17 mouse cellular contexts compared by ENCODE assay signal in the genomic region with DNA sequence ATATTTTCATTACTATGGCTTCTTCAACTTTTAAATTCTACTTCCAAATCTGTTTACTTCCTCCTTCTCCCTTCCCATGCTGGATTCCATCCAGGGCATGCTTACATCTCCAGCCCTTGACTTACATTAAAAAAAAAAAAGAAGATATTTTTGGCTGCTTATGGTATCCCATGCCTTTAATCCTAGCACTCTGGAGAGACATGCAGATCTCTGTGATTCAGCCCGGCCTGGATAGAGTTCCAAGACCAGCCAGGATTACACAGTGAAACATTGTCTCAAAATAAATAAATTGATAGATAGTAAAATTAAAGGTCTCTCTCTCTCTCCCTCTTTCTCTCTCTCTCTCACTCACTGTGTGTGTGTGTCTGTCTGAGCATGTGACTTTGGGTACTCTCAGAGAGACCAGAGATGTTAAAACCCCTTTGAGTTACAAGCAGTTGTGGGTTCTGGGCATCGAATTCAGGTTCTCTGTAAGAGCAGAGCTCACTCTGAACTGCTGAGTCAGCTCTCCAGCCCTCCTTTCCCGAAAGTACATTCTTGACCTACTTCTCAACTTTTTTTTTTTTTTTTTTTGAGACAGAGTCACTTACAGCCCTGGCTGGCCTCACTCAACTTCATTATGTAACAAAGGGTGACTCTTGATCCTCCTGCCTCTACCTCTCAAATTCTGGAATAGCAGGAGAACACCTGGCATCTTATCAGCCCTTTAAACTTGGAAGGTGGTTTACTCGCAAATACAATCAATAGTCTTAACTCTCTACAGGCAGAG. TPM values are rescaled to one million over a fixed set of nuclear protein-coding genes. Genes with fewer than 3 reads are reported as not detected.
DNase-seq lines count a peak whose midpoint lies in the region; ATAC-seq and TF ChIP-seq lines count a peak whose summit lies in the region.
"Had no signal": no experiment of that assay in that cellular context is flagged by ENCODE, and none has a peak within 500 bp of the region (broad histone marks: within the 10 kb centered on the region; RNA-seq: fewer than 3 reads in every experiment).

No protein-coding gene starts in this region.

- no peaks in the 10 kb centered on the region for H3K36me3 ChIP-seq in kidney, postnatal 0 days (ENCODE audit: insufficient read depth, low read length)
- H3K36me3 ChIP-seq in kidney, embryonic 15.5 days, result no peaks in the 10 kb centered on the region
- H3K36me3 ChIP-seq: embryonic facial prominence, embryonic 12.5 days; forebrain, embryonic 15.5 days; heart, embryonic 12.5 days had no signal

- no peak overlapping the region for H3K4me2 ChIP-seq in kidney, postnatal 0 days (ENCODE audit: low read length)
- H3K4me2 ChIP-seq in kidney, embryonic 15.5 days, result no peak overlapping the region
- H3K4me2 ChIP-seq: embryonic facial prominence, embryonic 12.5 days; forebrain, embryonic 15.5 days; heart, embryonic 12.5 days had no signal

- ATAC-seq in kidney, postnatal 0 days (replicated peaks; ENCODE audit: low FRiP score, low read depth), result no peak
- no peak for ATAC-seq in kidney, embryonic 15.5 days (replicated peaks; ENCODE audit: low FRiP score)
- ATAC-seq: CD4-positive, CD25-positive, alpha-beta regulatory T cell, adult 4 months; forebrain, embryonic 15.5 days had no signal

- peak; percentile 16 for DNase-seq in kidney, postnatal 0 days (ENCODE audit: low spot score)
- peak; percentile 16 for DNase-seq in Muller cell, postnatal 12 days (ENCODE audit: inconsistent ontology term)
- DNase-seq in adrenal gland, postnatal 36 days, result peak; percentile 28 to 61
- DNase-seq in lung, postnatal 14 days, result peak; percentile 36
- no peak for DNase-seq in right cerebral cortex, postnatal 4 days
- DNase-seq in thymus, postnatal 4 days, result no peak
- no peak for DNase-seq in frontal cortex, postnatal 36 days (ENCODE audit: low spot score in 2 of 2)
- DNase-seq: cerebellum, adult 8-10 months; gastrocnemius, postnatal 25 days; right cerebral cortex, postnatal 25 days; thymus, postnatal 25 days had no signal

- no peak overlapping the region for H3K27ac ChIP-seq in kidney, postnatal 0 days
- no peak overlapping the region for H3K27ac ChIP-seq in kidney, embryonic 15.5 days
- H3K27ac ChIP-seq: embryonic facial prominence, embryonic 12.5 days; forebrain, embryonic 15.5 days had no signal

- no peak overlapping the region for H3K4me3 ChIP-seq in kidney, postnatal 0 days (replicated peaks; ENCODE audit: low read depth, low read length)
- H3K4me3 ChIP-seq in kidney, embryonic 15.5 days (replicated peaks), result no peak overlapping the region
- H3K4me3 ChIP-seq: embryonic facial prominence, embryonic 12.5 days; forebrain, embryonic 15.5 days; heart, embryonic 12.5 days had no signal

- H3K9ac ChIP-seq in kidney, postnatal 0 days (ENCODE audit: low read depth, low read length), result no peak overlapping the region
- H3K9ac ChIP-seq in kidney, embryonic 15.5 days, result no peak overlapping the region
- H3K9ac ChIP-seq: embryonic facial prominence, embryonic 12.5 days; forebrain, embryonic 15.5 days; heart, embryonic 12.5 days had no signal

- TF ChIP-seq CTCF in kidney, postnatal 0 days (IDR thresholded peaks at IDR 0.05; ENCODE audit: low read depth), result no peak

- no peaks in the 10 kb centered on the region for H3K27me3 ChIP-seq in kidney, postnatal 0 days (ENCODE audit: insufficient read depth, low read length)
- no peaks in the 10 kb centered on the region for H3K27me3 ChIP-seq in kidney, embryonic 15.5 days
- H3K27me3 ChIP-seq: embryonic facial prominence, embryonic 12.5 days; forebrain, embryonic 15.5 days; heart, embryonic 12.5 days had no signal

- no peaks in the 10 kb centered on the region for H3K9me3 ChIP-seq in kidney, postnatal 0 days (replicated peaks; ENCODE audit: low read length)
- H3K9me3 ChIP-seq in kidney, embryonic 15.5 days (replicated peaks), result no peaks in the 10 kb centered on the region
- H3K9me3 ChIP-seq: embryonic facial prominence, embryonic 12.5 days; forebrain, embryonic 15.5 days; heart, embryonic 12.5 days had no signal

- WGBS in kidney, postnatal 0 days, result 50% methylated on average over 4 of the region's 4 CpGs
- 59% methylated on average over 4 of the region's 4 CpGs for WGBS in kidney, embryonic 15.5 days

- H3K4me1 ChIP-seq in kidney, postnatal 0 days (replicated peaks; ENCODE audit: insufficient read depth, low read length), result no peaks in the 10 kb centered on the region
- no peaks in the 10 kb centered on the region for H3K4me1 ChIP-seq in kidney, embryonic 15.5 days
- H3K4me1 ChIP-seq: embryonic facial prominence, embryonic 12.5 days; forebrain, embryonic 15.5 days; heart, embryonic 12.5 days had no signal

RNA-seq across cellular contexts. Expression of gene Ppih, which starts 46.6 kb away (rescaled TPM):
- 74.6 and 75.7 TPM in 2 replicates for polyA plus RNA-seq in kidney, postnatal 0 days (2015; fragmentation: Nextera tagmentation; extraction: Ambion mirVana)
- 102 and 115 TPM in 2 replicates for polyA plus RNA-seq in kidney, embryonic 15.5 days (2015; fragmentation: Nextera tagmentation; extraction: Ambion mirVana)
- total RNA-seq in adrenal gland, postnatal 36 days (2021), result 10 to 100 TPM; 20.0 to 20.3 TPM

RNA-seq across cellular contexts. Expression of gene Ccdc30, which starts 48.4 kb away (rescaled TPM):
- 6.6 and 7.6 TPM in 2 replicates for polyA plus RNA-seq in kidney, postnatal 0 days (2015; fragmentation: Nextera tagmentation; extraction: Ambion mirVana)
- polyA plus RNA-seq in kidney, embryonic 15.5 days (2015; fragmentation: Nextera tagmentation; extraction: Ambion mirVana), result 6.6 and 6.8 TPM in 2 replicates
- 10 to 100 TPM; 14.5 to 16.9 TPM for total RNA-seq in adrenal gland, postnatal 36 days (2021)

RNA-seq across cellular contexts. Expression of gene Ppcs, which starts 55.3 kb away (rescaled TPM):
- polyA plus RNA-seq in kidney, postnatal 0 days (2015; fragmentation: Nextera tagmentation; extraction: Ambion mirVana), result 64.5 and 68.0 TPM in 2 replicates
- 41.6 and 44.1 TPM in 2 replicates for polyA plus RNA-seq in kidney, embryonic 15.5 days (2015; fragmentation: Nextera tagmentation; extraction: Ambion mirVana)
- total RNA-seq in adrenal gland, postnatal 36 days (2021), result 10 to 100 TPM; 38.0 to 41.7 TPM

RNA-seq across cellular contexts. Expression of gene Zmynd12, which starts 55.7 kb away (rescaled TPM):
- 1.6 and 1.7 TPM in 2 replicates for polyA plus RNA-seq in kidney, postnatal 0 days (2015; fragmentation: Nextera tagmentation; extraction: Ambion mirVana)
- polyA plus RNA-seq in kidney, embryonic 15.5 days (2015; fragmentation: Nextera tagmentation; extraction: Ambion mirVana), result 0.44 and 0.51 TPM in 2 replicates
- total RNA-seq in adrenal gland, postnatal 36 days (2021), result 1 to 10 TPM; 3.1 to 4.0 TPM
- total RNA-seq: gastrocnemius, postnatal 25 days; neutrophil, adult 5-6 weeks had no signal
- polyA plus RNA-seq: heart, embryonic 12.5 days had no signal

Comparison
In these comparisons a context has a peak if more than half of its experiments do, and no peak if none do; other contexts are left out.
1. DNase-seq: peak in kidney, postnatal 0 days (single experiment), Muller cell, postnatal 12 days (single experiment), adrenal gland, postnatal 36 days (2 of 2) and lung, postnatal 14 days (single experiment); none in right cerebral cortex, postnatal 4 days (single experiment), thymus, postnatal 4 days (single experiment) and frontal cortex, postnatal 36 days (0 of 2).